Mouse (Mus musculus) duodenum, adult 2 months (tissue): ENCODE measurements around the gene Fermt1. TPM values are rescaled to one million over a fixed set of nuclear protein-coding genes. Genes with fewer than 3 reads are reported as not detected.

Experiments used
- polyA plus RNA-seq: library from polyadenylated mRNA; depleted of rRNA; stranded (reverse); fragments of >200 nt; gene quantifications from 2 replicates; pipeline ENCODE4 v1.2.3, GENCODE M21; 2012; ENCODE audit warnings: low replicate concordance; rRNA removed

Gene Fermt1
- polyA plus RNA-seq: 7.5 and 12.7 TPM in 2 replicates

GRCm38 (mm10) chr2:132945326-132946207 is at the start of gene Fermt1:
Gene Fermt1, minus strand, starts transcription at chr2:132945906.

DNA sequence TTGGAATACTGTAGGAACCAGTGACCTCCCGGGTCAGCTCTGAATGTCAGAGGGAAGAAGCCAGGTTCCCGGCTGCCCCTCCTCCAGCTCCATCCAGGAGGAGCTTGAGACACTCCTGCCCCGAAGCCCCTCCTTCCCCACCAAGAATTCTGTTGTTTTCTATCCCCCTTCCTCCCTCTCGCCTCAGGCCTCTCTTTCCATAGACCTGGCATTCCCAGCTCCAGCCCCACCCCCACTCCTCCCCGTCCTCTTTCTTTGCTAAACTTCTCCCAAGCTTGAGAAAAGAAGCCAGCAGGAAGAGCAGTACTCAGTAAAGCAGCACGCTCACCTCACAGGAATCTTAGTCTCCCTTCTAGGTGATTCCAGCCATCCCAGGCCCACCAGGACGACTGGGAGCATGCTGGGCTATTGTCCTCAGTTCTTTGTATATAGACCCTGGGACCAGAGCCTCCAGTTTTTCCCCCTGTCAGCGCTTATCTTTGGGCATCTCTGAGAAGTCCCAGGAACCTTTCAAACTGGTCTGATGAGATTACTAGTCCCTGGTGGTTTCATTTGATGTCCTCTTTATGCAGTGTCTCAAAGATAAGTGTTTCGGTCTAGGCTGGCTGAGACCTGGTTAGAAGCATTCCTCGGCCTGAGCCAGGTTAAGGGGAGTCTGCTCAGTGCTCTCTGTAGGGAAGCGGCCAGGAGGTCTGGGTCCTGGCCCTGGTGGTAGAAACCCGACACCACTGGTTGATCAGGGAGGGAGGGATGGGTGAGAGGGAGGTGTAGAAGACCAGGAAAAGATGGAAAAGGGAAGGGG is 64.7 kb downstream of the Fermt1 start, which contains the start of gene Lrrn4:
Gene Lrrn4, minus strand, starts transcription at position 48 of the 802 bp plus-strand sequence.

Other genes starting within 250 kb of the Fermt1 start
- gene Chgb, start 164.6 kb downstream of the Fermt1 start, polyA plus RNA-seq: 12.3 and 16.4 TPM in 2 replicates
- gene Trmt6, start 129.9 kb downstream of the Fermt1 start, polyA plus RNA-seq: 0.28 and 0.55 TPM in 2 replicates
- 0.25 and 0.86 TPM in 2 replicates for gene Mcm8, start 129.8 kb downstream of the Fermt1 start, polyA plus RNA-seq
- gene Crls1, start 99.2 kb downstream of the Fermt1 start, polyA plus RNA-seq: 36.2 and 61.8 TPM in 2 replicates
- gene Lrrn4, start 65.0 kb downstream of the Fermt1 start, polyA plus RNA-seq: 0.92 and 1.9 TPM in 2 replicates